Mouse (Mus musculus): ENCODE data around the gene Mlec. TPM values are rescaled to one million over a fixed set of nuclear protein-coding genes. Genes with fewer than 3 reads are reported as not detected.
"Not testable (repeated sequence)": the region's sequence is repeated elsewhere in the genome, so short reads cannot be mapped to it uniquely, and the experiment has no call there.

Gene Mlec
- polyA plus RNA-seq, 1 experiment from 2014 or later: 59.5 TPM

DNA sequence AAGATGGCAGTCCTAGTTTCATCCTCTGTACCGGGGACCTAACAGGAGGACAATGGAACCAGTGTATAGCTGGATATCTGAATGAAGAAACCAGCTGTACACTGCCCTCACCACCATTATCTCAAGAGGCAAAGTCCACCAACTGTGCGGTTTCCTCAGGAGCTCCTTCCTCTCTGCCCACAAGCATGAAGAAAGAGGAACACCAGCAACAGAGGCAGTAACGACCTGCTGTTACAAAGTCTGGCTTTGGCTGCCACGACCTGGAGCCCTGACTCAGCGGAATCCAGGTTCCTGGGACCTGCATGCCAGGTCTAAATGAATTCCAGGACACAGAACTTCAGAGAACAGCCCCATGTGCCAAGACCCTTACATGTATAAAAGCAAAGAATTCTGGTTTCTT, 2.1 kb downstream of the Mlec start:
- Histone ChIP-seq H3K9me3 (no peaks in the 10 kb centered on the region), H3K27me3 (ENCODE audit: insufficient read depth, poor library complexity, severe bottlenecking) (no peaks in the 10 kb centered on the region), H3K4me1 (replicated peaks) (peaks cover 71% of the 10 kb centered on the region), H3K4me3 (peak overlapping the region; percentile 87), H3K27ac (peak overlapping the region; percentile 66), H3K36me3 (peaks cover 29% of the 10 kb centered on the region)
- 50% methylated on average over 5 of the region's 5 CpGs for WGBS
- no peak for DNase-seq (ENCODE audit: low spot score)

DNA sequence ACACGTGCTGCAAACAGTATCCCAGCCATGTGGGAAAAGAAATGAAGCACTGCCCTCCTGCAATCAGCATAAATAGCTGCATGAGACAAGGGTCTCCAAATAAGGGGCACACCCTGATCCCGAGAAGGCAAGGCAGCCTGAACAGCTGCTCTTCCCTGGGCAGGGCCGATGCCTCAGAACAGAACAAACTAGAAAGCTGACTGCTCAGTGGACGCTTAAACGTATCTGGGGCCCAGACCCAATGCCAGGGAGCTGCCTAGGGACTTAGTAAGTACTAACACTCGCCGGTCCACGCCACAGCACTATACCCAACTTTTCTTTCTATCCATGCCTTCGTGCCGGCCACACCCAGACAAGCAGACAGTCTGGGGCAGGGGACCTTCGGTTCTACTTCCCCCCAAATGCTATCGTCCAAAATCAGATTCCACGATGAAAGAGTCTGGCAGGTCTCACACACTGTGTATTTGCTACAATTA, 2.8 kb downstream of the Mlec start:
- 81% methylated on average over 13 of the region's 13 CpGs for WGBS
- peak overlapping the region; percentile 66 for H3K27ac ChIP-seq
- H3K27me3 ChIP-seq (ENCODE audit: insufficient read depth, poor library complexity, severe bottlenecking): no peaks in the 10 kb centered on the region
- peaks cover 67% of the 10 kb centered on the region for H3K4me1 ChIP-seq (replicated peaks)
- peak overlapping the region; percentile 87 for H3K4me3 ChIP-seq
- H3K36me3 ChIP-seq: peaks cover 35% of the 10 kb centered on the region
- no peaks in the 10 kb centered on the region for H3K9me3 ChIP-seq
- DNase-seq (ENCODE audit: low spot score): no peak

DNA sequence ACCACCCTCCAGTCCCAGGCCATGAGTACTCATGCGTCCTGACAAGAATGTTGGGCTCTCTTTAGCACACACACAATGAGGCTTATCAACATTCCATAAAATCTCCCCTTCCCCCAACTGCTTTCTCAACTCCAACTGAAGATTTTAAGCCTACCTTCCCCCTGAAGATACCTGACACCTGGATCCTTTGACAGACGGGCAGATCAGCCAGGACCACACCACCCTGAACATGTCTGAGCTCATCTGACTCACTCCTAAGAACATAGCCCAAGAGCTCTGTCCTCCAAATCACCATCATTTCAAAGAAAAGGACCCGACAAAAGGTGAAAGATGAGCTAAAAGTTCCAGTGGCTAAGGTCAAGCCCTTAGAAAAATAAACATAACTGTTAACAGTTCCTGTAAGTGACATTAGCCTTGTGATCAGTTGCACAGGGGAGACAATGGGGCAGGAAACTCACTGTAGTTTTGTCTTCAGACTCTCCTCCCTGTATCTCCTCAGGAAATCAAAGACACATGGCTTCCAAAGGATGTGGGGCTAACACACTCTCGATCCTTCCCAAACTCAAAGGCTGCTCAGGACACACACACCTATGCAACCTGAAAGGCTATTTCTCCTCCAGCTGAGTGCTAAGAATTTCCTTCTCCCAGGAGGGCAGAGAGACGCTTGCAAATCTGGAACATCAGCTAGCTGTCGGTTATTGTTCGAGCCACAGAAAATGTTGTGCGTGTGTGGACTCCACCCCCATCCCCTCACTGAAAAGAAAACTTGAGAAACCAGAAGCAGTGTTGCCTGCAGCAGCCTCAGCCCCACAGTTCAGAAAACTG, 5.6 kb downstream of the Mlec start:
- peaks cover 53% of the 10 kb centered on the region for H3K4me1 ChIP-seq (replicated peaks)
- H3K27ac ChIP-seq: no peak overlapping the region
- no peaks in the 10 kb centered on the region for H3K9me3 ChIP-seq
- 64% methylated on average over 8 of the region's 8 CpGs for WGBS
- H3K4me3 ChIP-seq: no peak overlapping the region
- no peaks in the 10 kb centered on the region for H3K27me3 ChIP-seq (ENCODE audit: insufficient read depth, poor library complexity, severe bottlenecking)
- no peak for DNase-seq (ENCODE audit: low spot score)
- peaks cover 64% of the 10 kb centered on the region for H3K36me3 ChIP-seq

DNA sequence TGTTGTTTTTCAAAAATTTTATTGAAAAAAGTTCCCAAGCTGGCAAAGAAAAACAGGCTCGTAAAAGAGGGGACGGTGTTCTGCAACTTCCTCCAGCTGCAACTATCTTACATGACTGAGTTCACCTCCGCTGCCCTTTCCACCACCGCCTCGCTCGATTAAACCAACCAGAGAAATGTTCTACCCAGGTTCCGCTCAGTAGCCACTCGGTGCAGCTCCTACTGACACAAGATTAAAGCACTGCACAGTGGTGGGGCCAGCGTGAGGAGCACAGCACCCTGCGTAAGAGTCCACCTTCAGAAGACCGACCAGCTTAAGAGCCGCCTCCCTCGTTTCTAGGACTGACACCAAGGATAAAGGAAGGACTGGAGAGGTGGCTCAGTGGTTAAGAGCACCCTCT, 6.5 kb downstream of the Mlec start:
- DNase-seq (ENCODE audit: low spot score): no peak
- no peak overlapping the region for H3K27ac ChIP-seq
- WGBS: 86% methylated on average over 13 of the region's 13 CpGs
- no peaks in the 10 kb centered on the region for H3K27me3 ChIP-seq (ENCODE audit: insufficient read depth, poor library complexity, severe bottlenecking)
- peaks cover 73% of the 10 kb centered on the region for H3K36me3 ChIP-seq
- H3K4me3 ChIP-seq: no peak overlapping the region
- H3K4me1 ChIP-seq (replicated peaks): peaks cover 44% of the 10 kb centered on the region
- H3K9me3 ChIP-seq: no peaks in the 10 kb centered on the region

DNA sequence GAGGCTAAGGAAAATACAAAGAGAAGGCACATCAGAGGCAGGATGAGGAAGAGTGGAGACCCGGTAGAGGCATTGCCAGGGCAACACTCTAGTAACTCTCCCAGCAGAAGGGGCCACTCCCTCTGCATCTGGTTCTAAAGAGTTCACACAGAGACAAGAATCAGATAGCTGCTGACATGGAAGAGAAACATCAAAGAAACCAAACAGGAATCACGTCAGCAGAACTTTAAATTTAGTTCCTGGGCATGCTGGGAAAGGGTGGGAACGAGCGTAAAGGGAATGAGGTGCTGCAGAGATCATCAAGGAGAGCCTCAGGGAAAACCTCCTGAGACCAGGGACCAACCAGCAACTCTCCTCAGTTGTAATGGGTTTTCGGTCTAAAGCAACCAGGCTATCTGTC, 7.0 kb downstream of the Mlec start:
- Histone ChIP-seq H3K36me3 (peaks cover 77% of the 10 kb centered on the region), H3K4me1 (replicated peaks) (peaks cover 40% of the 10 kb centered on the region), H3K27ac (no peak overlapping the region), H3K4me3 (no peak overlapping the region), H3K9me3 (no peaks in the 10 kb centered on the region), H3K27me3 (ENCODE audit: insufficient read depth, poor library complexity, severe bottlenecking) (no peaks in the 10 kb centered on the region)
- 87% methylated on average over 5 of the region's 5 CpGs for WGBS
- no peak for DNase-seq (ENCODE audit: low spot score)

DNA sequence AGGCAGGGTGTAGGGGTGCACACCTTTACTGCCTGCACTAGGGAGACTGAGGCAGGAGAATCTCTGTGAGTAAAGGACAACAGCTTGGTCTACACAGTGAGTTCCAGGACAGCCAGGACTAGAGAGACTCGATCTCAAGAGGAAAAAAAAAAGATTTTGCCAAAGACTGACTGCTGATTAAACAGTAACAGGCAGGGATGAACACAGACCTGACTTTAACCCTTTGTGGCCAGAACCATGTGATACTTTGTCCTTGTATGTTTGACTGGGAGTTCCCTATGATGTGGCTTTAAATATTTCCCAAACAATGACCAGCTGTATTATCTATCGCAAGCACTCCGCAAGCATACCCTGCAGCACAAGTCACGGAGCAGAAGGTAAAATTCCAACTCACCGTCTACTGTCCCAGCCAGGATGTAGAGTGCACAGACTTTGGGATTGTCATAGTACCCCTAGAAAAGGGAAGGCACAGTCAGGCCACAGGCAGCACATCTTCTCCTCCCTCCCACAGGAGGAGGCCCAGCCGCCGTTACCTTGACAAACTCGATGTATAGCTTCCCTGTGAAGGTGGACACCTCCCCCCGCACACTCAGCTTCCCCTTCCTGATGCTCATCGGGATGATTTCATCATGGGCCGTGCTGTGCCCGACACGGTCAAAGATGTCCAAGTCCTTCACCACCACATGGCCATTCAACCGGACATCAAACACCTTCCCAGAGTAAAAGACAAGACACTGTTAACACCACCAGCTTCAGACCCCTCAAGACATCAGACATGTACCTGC, 8.1 kb downstream of the Mlec start:
- Histone ChIP-seq H3K27me3 (ENCODE audit: insufficient read depth, poor library complexity, severe bottlenecking) (no peaks in the 10 kb centered on the region), H3K4me3 (no peak overlapping the region), H3K9me3 (no peaks in the 10 kb centered on the region), H3K36me3 (peaks cover 84% of the 10 kb centered on the region), H3K27ac (no peak overlapping the region), H3K4me1 (replicated peaks) (peaks cover 38% of the 10 kb centered on the region)
- DNase-seq (ENCODE audit: low spot score): no peak
- WGBS: 94% methylated on average over 14 of the region's 14 CpGs

DNA sequence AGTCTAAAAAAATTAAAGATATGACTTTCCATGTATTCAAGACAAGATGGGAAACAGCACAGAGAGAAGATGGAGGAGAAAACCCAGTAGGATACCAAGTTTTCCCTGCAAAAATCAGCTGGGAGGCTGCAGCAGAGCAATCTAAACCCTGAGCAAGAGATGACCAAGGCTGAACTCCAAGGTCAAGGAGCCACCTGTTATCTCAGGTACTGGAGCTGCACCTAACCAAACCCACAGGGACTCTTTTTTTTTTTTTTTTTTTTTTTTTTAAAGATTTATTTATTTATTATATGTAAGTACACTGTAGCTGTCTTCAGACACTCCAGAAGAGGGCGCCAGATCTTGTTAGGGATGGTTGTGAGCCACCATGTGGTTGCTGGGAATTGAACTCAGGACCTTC, 9.1 kb downstream of the Mlec start:
- not testable (repeated sequence) for H3K27ac ChIP-seq; DNase-seq (ENCODE audit: low spot score); H3K9me3 ChIP-seq; H3K4me3 ChIP-seq; H3K27me3 ChIP-seq (ENCODE audit: insufficient read depth, poor library complexity, severe bottlenecking)
- no CpG with 5 or more reads among the region's 1 CpGs for WGBS
- Histone ChIP-seq H3K4me1 (replicated peaks) (peaks cover 28% of the 10 kb centered on the region), H3K36me3 (peaks cover 94% of the 10 kb centered on the region)

DNA sequence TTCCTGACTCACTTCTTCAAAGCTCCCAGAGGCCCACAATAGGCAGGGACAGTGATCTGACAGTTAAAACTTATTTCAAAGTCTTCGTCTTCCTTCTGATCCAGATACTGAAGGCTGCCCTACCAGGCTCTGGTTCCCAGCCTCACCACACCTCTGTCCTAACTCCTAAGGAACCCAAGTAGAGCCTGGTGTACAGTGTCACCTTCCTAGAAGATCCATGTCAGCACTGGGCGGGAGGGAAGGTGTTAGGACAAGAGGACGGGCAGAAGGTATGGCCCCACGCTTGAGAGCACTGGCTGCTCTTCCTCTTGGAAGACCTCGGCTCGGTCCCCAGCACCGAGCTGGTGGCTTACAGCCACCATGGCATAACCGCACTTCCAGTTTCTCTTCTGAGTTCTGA, 9.6 kb downstream of the Mlec start:
- no peak overlapping the region for H3K4me3 ChIP-seq
- no peaks in the 10 kb centered on the region for H3K27me3 ChIP-seq (ENCODE audit: insufficient read depth, poor library complexity, severe bottlenecking)
- DNase-seq (ENCODE audit: low spot score): no peak
- peaks cover 26% of the 10 kb centered on the region for H3K4me1 ChIP-seq (replicated peaks)
- no peak overlapping the region for H3K27ac ChIP-seq
- 97% methylated on average over 8 of the region's 8 CpGs for WGBS
- peaks cover 95% of the 10 kb centered on the region for H3K36me3 ChIP-seq
- no peaks in the 10 kb centered on the region for H3K9me3 ChIP-seq

DNA sequence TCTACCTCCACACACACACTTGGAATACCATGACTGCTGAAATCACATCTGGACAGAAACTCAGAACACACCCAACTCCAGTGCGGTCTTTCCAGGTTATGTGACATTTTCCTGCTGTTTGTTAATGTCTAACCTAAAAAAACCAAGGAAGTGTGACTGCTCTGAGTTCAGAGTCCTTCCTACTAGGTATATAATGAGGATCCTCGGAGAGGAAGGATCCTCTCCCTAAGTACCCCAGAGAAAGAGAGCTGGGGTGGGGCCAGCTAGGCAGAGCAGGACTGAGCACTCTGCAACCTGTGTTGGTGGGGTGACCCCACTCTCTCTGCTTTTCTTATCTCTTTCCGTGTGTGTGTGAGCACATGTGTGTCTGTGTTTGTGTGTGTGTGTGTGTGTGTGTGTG, 10.6 kb downstream of the Mlec start:
- H3K9me3 ChIP-seq: no peaks in the 10 kb centered on the region
- no peak overlapping the region for H3K4me3 ChIP-seq
- DNase-seq (ENCODE audit: low spot score): no peak
- H3K27ac ChIP-seq: no peak overlapping the region
- 85% methylated on average over 3 of the region's 3 CpGs for WGBS
- H3K36me3 ChIP-seq: peaks cover 94% of the 10 kb centered on the region
- H3K4me1 ChIP-seq (replicated peaks): peaks cover 26% of the 10 kb centered on the region
- H3K27me3 ChIP-seq (ENCODE audit: insufficient read depth, poor library complexity, severe bottlenecking): no peaks in the 10 kb centered on the region

DNA sequence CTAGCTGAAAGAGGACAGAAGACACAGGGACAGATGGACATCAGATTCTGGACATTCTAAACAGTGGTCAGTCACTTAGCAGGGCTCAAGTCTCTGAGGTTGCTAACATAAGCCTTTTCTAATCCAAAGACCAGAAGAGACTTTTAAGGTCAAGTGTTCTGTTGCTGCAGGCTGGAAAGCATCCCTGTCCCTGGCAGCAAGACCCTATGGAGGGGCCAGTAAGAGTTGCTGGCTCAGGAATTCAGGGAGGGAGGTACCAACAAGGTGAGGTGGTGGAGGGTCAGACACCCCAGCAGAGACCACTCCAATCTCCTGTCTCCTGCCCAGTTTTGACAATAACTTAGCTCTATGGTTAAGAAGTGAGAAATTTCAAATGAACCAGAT, 11.2 kb downstream of the Mlec start:
- Histone ChIP-seq H3K27ac (no peak overlapping the region), H3K27me3 (ENCODE audit: insufficient read depth, poor library complexity, severe bottlenecking) (no peaks in the 10 kb centered on the region), H3K4me3 (no peak overlapping the region), H3K36me3 (peaks cover 95% of the 10 kb centered on the region), H3K9me3 (no peaks in the 10 kb centered on the region), H3K4me1 (replicated peaks) (peaks cover 24% of the 10 kb centered on the region)
- DNase-seq (ENCODE audit: low spot score): no peak

DNA sequence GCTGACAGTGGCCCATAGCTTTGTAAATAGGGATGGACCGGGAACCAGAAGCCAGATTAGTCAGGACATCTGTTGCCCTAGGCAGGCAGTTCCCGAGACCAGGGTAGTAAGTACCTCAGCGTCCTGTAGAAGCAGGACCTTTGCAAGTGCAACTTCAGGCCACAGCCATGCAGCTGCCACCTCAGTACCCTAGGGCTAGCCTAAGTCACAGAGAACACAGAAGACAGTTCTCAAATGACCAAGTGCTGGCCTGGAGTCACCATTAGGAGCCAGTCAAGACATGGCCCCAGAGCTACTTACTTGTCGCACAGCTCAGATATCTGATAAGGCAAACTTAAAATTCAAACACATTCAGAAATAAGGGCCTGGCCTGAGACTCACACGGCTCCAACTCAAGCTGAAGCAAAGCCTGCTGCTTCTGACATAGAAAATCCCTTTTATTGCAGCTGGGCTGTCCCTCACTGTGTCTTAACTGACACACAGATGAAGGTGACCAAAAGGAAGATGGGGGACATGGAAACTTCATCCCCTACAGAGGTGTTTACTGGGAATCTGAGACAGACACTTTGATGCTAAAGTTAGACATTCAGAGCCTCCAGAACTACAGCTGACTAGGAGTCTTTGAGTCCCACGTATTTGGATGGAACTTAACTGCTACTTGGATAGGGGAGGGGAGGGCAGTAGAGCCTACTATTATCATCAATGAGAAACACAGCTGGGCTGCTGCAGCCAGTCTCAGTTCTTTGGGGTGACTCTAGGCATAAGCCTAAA, 11.8 kb downstream of the Mlec start:
- WGBS: 87% methylated on average over 6 of the region's 6 CpGs
- H3K4me3 ChIP-seq: no peak overlapping the region
- no peak overlapping the region for H3K27ac ChIP-seq
- H3K36me3 ChIP-seq: peaks cover 90% of the 10 kb centered on the region
- no peaks in the 10 kb centered on the region for H3K27me3 ChIP-seq (ENCODE audit: insufficient read depth, poor library complexity, severe bottlenecking)
- DNase-seq (ENCODE audit: low spot score): no peak
- H3K4me1 ChIP-seq (replicated peaks): peaks cover 24% of the 10 kb centered on the region
- no peaks in the 10 kb centered on the region for H3K9me3 ChIP-seq

DNA sequence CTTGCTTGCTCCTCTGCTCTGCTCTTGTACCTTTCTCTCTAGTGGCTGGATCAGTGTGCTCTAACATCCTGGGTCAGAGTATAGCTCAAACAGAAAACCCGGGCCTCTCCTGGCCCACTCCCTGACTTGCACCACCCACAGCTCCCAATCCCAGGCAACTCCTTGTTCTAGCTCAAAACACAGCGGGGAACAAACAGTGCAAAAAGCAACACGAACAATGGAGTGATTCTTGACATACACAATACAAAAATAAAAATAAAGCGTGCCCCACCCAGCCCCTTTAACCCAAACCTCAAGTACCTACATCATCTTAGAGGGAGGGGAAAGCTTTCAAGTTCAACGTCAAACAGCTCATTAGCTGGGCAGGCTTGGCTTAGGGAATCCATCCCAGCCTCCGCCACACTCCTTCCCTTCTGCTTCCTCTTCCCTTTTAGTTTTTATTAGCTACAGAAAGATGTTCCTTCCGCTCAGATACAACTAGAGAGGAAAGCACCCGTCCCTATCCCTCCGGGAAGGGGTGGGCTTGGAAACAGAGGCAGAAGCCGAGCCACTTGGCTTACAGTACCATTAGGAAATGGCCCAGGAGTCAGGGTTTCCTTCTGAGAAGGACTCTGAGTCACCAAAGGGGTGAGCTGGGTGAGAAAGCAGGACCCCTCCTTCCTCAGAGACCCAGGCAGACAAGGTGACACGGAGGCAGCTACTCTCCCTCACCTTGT, 12.6 kb downstream of the Mlec start:
- H3K27ac ChIP-seq: no peak overlapping the region
- H3K4me3 ChIP-seq: no peak overlapping the region
- peaks cover 82% of the 10 kb centered on the region for H3K36me3 ChIP-seq
- 81% methylated on average over 11 of the region's 11 CpGs for WGBS
- peaks cover 24% of the 10 kb centered on the region for H3K4me1 ChIP-seq (replicated peaks)
- no peak for DNase-seq (ENCODE audit: low spot score)
- H3K27me3 ChIP-seq (ENCODE audit: insufficient read depth, poor library complexity, severe bottlenecking): no peaks in the 10 kb centered on the region
- no peaks in the 10 kb centered on the region for H3K9me3 ChIP-seq

Data from hindbrain, embryonic 10.5 days (tissue).